Mouse (Mus musculus) olfactory bulb, adult 2 months (tissue): ENCODE measurements around the gene Inpp5d. TPM values are rescaled to one million over a fixed set of nuclear protein-coding genes. Genes with fewer than 3 reads are reported as not detected.

Experiments used
- H3K27ac ChIP-seq: fragments of 200-500 bp; 2 replicates; pipeline ENCODE4 v1.5.1; 2012; ENCODE audit warnings: low read depth, low read length; ENCODE audit not compliant: insufficient read depth
- H3K4me1 ChIP-seq: fragments of 200-500 bp; 2 replicates; pipeline ENCODE4 v1.6.1; 2012; ENCODE audit warnings: low read length; ENCODE audit not compliant: control insufficient read depth, insufficient read depth
- H3K4me3 ChIP-seq: fragments of 200-500 bp; 2 replicates; pipeline ENCODE4 v1.5.1; 2012; ENCODE audit warnings: mild to moderate bottlenecking, low read depth, low read length, moderate library complexity; ENCODE audit not compliant: insufficient read depth
- CTCF ChIP-seq: fragments of 200-500 bp; IDR thresholded peaks from 2 replicates; pipeline ENCODE4 v1.5.1; 2012; ENCODE audit warnings: low read depth, mild to moderate bottlenecking, low read length, moderate library complexity; ENCODE audit not compliant: insufficient read depth
- POLR2A ChIP-seq: fragments of 200-500 bp; IDR thresholded peaks from 2 replicates; pipeline ENCODE4 v1.6.1; 2012; ENCODE audit warnings: mild to moderate bottlenecking, low read depth, low read length, moderate library complexity; ENCODE audit not compliant: insufficient read depth
- WGBS: fragments of 180-500 bp; shearing (Covaris S2); methylation state at CpG from one replicate; pipeline ENCODE4 v1.1.7; 2018; 5-methylcytosine and 5-hydroxymethylcytosine counted together
- polyA plus RNA-seq: library from polyadenylated mRNA; stranded (reverse); fragments of >200 nt; gene quantifications from 2 replicates; pipeline ENCODE4 v1.2.4, GENCODE M21; 2012; ENCODE audit warnings: low replicate concordance; ENCODE audit not compliant: missing spikeins, insufficient read depth, insufficient read length

Gene Inpp5d
- polyA plus RNA-seq, 1 experiment: not detected

- TF ChIP-seq POLR2A: no peak
- TF ChIP-seq CTCF: no peak
- Histone ChIP-seq H3K27ac (no peak overlapping the region; the same call in 1 of the 2 replicates), H3K4me1 (peaks cover 20% of the 10 kb centered on the region), H3K4me3 (peak overlapping the region; percentile 8)
- WGBS: 91% methylated on average over 6 of the region's 6 CpGs
These were observed 581 bp downstream of the Inpp5d start for GRCm38 (mm10) chr1:87620693-87621092.

- no peak overlapping the region for H3K27ac ChIP-seq
- TF ChIP-seq CTCF (no peak), POLR2A (no peak)
- peaks cover 20% of the 10 kb centered on the region for H3K4me1 ChIP-seq
- 77% methylated on average over 9 of the region's 9 CpGs for WGBS
- H3K4me3 ChIP-seq: no peak overlapping the region
These were observed 1.2 kb downstream of the Inpp5d start for GRCm38 (mm10) chr1:87621146-87621857.

GRCm38 (mm10) chr1:87621858-87622279 lies 1.8 kb downstream of the Inpp5d start:
- TF ChIP-seq CTCF (no peak), POLR2A (no peak)
- no peak overlapping the region for H3K4me3 ChIP-seq
- H3K27ac ChIP-seq: no peak overlapping the region
- WGBS: 22% methylated on average over 3 of the region's 3 CpGs
- H3K4me1 ChIP-seq: peaks cover 20% of the 10 kb centered on the region

GRCm38 (mm10) chr1:87623977-87624666 lies 4.0 kb downstream of the Inpp5d start:
- H3K27ac ChIP-seq: no peak overlapping the region
- peaks cover 20% of the 10 kb centered on the region for H3K4me1 ChIP-seq
- TF ChIP-seq CTCF (no peak), POLR2A (no peak)
- WGBS: 77% methylated on average over 1 of the region's 1 CpGs
- no peak overlapping the region for H3K4me3 ChIP-seq

- no peak for TF ChIP-seq POLR2A
- TF ChIP-seq CTCF: no peak
- Histone ChIP-seq H3K27ac (no peak overlapping the region), H3K4me3 (no peak overlapping the region), H3K4me1 (peaks cover 20% of the 10 kb centered on the region)
- 93% methylated on average over 2 of the region's 2 CpGs for WGBS
These were observed 4.7 kb downstream of the Inpp5d start for GRCm38 (mm10) chr1:87624826-87625225.

- TF ChIP-seq CTCF: no peak
- no peak for TF ChIP-seq POLR2A
- H3K4me1 ChIP-seq: peaks cover 19% of the 10 kb centered on the region
- no peak overlapping the region for H3K4me3 ChIP-seq
- no peak overlapping the region for H3K27ac ChIP-seq
- WGBS: 86% methylated on average over 6 of the region's 6 CpGs
These were observed 5.3 kb downstream of the Inpp5d start for GRCm38 (mm10) chr1:87625254-87626025.

GRCm38 (mm10) chr1:87626344-87626743 lies 6.2 kb downstream of the Inpp5d start:
- no peak overlapping the region for H3K4me3 ChIP-seq
- no peak overlapping the region for H3K27ac ChIP-seq

GRCm38 (mm10) chr1:87628085-87628484 lies 8.0 kb downstream of the Inpp5d start:
- Histone ChIP-seq H3K4me3 (no peak overlapping the region), H3K4me1 (no peaks in the 10 kb centered on the region), H3K27ac (no peak overlapping the region)
- no peak for TF ChIP-seq POLR2A
- no peak for TF ChIP-seq CTCF
- 77% methylated on average over 2 of the region's 2 CpGs for WGBS

More at GRCm38 (mm10) chr1:87626344-87626743, 6.2 kb downstream of the Inpp5d start:
- 79% methylated on average over 2 of the region's 2 CpGs for WGBS
- TF ChIP-seq CTCF: no peak
- TF ChIP-seq POLR2A: no peak
- peaks cover 13% of the 10 kb centered on the region for H3K4me1 ChIP-seq
